Mouse (Mus musculus) left cerebral cortex, adult 11 months (tissue): ENCODE results near the gene Cmtm5.
"Not testable (repeated sequence)": the region's sequence is repeated elsewhere in the genome, so short reads cannot be mapped to it uniquely, and the experiment has no call there.

Experiments used
- DNase-seq: peaks from one replicate; pipeline ENCODE4 v3.0.0; 2022; ENCODE audit warnings: low spot score

Gene Cmtm5

DNA sequence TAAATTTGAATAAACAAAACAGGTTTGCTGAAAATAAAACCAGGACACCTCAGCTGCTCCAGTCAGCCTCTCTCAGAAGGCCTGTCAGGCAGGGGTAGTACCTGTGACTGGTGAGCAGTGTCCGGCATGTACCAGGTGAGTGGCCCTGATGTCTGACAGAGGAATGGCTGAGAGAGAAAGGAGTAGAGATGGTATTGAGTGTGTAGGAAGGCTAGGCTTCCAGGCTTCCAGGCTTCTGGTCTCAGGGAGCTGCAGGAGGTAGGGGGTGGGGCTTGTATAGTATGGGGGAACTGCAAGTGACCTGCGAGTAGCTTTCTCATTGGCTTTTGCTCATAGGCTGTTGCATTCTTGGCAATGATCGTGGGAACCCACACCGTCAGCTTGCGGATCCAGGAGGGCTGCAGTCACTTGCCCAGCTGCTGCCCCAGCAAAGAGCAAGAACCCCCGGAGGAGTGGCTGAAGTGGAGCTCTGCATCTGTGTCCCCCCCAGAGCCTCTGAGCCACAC lies 3.4 kb upstream of the Cmtm5 start, which contains the start of gene Il25:
Il25 (plus strand) TSS at position 51 of the 506 bp plus-strand sequence.
- no peak for DNase-seq

GRCm38 (mm10) chr14:54936831-54937160 lies 735 bp downstream of the Cmtm5 start:
- no peak for DNase-seq

DNA sequence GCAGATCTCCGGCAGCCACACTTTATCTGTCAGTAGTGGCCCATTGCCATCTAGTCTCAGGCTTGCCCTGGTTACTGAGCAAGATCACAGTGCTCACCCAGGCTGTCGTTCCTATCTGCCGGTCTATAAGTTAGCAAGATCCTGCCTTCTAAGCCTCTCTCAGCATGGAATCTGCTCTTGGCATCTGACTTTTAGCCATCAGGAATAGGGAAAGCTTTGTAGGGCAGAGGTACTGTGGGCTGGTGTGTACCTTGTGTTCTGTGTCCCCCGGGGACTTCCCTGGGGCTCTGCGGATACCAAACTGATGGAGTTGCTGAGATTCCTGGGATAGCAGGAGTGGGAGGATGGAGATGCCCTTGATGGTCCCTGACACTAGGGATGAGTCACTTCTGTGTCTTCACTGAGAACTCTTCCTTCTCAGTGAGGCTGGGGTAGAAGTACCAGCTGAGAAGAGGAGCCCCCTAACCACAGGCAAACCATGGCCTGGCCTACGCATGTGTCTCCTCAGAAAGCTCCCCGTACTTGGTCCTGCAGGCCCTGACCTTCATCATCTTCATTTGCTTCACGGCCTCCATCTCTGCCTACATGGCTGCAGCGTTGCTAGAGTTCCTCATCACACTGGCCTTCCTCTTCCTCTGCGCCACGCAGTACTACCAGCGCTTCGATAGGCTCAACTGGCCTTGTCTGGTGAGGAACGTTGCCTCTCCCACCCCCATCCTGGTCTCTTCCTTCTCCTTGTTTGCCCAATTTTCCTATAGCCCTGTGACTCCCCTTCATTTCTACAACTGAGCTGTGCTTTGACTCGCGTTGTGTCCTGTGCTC lies 1.5 kb downstream of the Cmtm5 start:
- DNase-seq = no peak

DNA sequence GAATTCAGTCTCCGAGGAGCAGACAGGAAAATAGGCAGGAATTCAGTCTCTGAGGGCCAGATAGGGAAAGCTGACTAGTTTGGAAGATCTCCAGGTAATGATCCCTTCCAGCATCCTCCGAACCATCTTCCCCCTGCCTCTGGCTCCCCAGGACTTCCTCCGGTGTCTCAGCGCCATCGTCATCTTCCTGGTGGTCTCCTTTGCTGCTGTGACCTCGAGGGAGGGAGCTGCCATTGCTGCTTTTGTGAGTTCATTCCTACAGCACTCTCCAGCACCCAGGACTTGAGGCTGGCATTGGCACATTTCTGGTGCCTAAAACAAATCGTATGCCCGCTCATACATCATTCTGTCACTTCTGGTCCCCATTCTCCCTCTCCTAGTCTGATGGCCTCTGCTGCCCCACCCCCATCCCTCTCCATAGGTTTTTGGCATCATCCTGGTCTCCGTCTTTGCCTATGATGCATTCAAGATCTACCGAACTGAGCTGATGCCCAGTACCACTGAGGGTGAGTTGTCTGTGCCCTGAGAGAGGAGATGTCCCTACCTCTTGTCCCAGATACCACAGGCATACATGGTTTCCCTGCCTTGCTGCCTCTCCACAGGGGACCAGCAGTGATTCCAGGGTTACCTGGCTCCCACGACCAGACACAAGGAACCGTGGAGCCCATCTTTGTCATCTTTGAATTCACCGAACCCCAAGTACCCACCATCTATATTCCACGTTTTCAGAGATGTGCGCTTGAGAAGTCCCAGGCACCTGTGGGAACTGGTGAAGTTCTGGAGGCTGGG lies 2.6 kb downstream of the Cmtm5 start:
- DNase-seq = no peak

DNA sequence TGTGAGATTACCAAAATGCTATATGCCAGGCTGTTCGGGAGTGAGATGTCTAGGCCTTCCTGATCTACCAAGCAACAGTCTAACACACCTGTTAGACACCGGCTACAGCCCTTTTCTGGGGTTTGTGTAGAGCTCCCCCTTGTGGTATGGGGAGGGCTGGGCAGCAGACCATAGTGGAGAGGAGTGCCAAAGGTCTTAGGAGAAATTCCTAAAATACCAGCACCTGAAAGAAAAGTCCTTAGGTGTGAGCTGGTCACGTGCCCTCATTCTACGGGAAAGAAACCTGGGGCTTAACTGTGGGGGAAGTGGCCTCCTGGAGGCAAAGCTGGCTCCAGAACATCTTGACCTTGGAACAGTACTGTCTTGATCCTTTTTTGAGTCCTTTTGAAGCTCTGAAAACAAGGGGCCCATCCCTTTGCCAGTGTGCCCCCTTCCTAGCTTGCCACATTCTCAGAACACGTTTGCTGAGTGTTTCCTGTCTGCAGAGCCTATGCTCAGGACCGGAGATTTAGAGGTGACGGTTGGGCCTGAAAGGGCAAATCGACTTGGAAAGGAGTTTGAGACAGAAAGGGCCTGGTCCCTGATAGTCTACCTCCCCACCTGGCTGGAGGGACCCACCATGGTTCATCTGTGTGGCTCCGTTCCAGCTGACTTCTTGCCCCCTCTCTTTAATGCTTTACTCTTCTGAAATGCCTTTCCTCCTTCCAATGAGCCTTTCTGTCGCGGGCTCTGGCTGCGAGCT lies 3.5 kb downstream of the Cmtm5 start:
- peak; percentile 44 for DNase-seq

GRCm38 (mm10) chr14:54940176-54940530 lies 4.1 kb downstream of the Cmtm5 start:
- no peak for DNase-seq

GRCm38 (mm10) chr14:54941024-54941978 lies 5.2 kb downstream of the Cmtm5 start:
- no peak for DNase-seq

DNA sequence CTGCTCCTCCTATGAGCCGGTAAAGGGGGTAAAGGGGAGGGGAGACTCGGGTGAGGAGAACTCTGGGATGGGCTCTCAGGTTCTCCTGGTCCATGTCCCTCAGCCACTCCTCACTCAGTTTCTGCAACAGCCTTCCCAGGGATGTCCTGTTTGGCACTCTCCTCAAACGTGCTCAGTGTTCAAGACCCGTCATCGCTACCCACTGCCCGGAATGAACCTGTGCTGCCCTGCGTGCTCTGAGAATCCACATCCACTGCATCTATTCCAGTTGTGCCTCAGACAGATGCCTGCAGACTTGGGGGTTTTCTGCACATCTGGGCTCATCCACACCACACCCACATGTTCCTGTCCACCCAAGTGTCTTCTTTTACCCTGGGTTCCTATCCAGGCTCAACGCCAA lies 6.4 kb downstream of the Cmtm5 start:
- DNase-seq = no peak

GRCm38 (mm10) chr14:54943971-54944370 lies 7.9 kb downstream of the Cmtm5 start:
- DNase-seq = no peak

GRCm38 (mm10) chr14:54944939-54945338 lies 8.9 kb downstream of the Cmtm5 start:
- no peak for DNase-seq

GRCm38 (mm10) chr14:54945975-54946704 lies 10.1 kb downstream of the Cmtm5 start:
- DNase-seq = no peak

GRCm38 (mm10) chr14:54947008-54947407 lies 10.9 kb downstream of the Cmtm5 start:
- not testable (repeated sequence) for DNase-seq

DNA sequence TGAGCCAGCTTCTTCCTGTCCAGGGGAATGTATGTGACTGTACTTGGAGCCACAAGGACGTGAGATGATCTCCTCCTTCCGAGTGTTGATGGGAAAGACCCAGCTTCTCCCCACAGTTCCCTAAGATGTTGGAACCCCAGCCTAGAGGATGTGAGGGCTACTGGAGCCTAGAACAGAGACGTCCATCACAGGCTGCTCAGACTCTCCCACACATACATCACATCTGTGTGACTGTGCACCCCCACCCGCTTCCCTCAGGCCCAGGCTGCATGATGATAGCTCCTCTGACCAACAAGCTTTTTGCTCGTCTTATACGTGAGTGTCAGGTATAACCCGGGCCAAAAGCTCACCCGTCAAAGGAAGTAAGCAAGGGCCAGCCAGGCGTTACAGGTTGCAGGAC lies 12.7 kb downstream of the Cmtm5 start:
- no peak for DNase-seq

GRCm38 (mm10) chr14:54950493-54950892 lies 14.4 kb downstream of the Cmtm5 start:
- DNase-seq = no peak

GRCm38 (mm10) chr14:54951587-54951986 lies 15.5 kb downstream of the Cmtm5 start:
- no peak for DNase-seq

DNA sequence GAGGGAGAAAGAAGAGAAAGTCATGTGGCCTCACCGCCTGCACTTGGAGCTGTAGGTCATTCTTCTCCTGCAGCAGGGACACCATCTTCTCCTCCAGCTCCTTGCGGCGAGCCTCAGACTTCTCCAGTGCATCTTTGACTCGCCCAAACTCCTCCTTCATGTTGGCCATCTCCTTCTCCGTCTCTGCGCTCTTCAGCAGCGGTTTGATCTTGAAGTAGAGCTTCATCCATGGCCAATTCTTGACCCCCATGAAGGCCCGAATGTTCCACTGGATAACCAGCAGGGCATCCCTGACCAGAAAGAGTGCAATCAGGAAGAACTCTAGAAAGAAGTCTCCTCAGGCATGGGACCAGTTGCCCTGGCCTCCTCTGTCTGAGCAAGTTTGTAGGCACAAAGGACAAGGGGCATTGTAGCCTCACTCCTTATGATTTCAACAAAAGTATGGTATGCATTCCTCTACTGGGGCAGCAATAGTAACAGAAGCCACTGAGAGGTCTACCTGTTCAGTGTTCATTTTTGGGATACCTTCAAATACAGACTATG lies 17.7 kb downstream of the Cmtm5 start:
- DNase-seq = no peak

DNA sequence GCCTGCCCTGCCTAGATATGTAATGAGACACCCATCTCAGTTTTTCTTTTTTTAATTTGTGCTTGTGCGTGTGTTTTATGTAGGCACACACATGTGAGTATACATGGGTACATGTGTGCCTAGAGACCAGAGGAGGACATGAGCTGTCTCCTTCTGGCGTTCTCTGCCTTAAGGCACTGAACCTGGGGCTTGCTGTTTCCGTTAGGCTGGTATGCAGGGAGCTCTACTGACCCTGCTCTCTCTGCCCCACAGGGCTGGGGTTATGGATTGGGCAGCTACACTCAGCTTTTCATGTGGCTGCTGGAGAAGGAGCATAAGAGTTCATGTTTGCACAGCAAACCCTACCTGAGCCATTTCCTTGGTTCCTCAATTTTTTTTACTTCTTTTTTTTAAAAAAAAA lies 18.4 kb downstream of the Cmtm5 start:
- no peak for DNase-seq

DNA sequence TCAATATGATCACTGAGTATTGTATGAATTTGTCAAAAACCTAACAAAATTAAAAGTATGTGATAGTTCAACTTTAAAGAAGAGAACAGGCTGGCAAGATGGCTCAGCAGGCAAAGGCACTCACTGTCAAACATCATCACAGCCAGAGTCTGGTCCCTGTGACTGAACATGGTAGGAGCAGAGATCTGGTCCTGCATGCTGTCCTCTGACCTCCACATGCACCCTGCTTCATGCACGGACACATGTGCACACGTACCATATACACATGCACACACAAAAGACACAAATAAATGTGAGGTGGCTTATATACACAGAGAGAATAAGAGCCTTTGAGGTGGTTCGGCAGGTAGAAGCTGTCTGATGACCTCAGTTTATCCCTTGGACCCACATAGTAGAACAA lies 19.4 kb downstream of the Cmtm5 start:
- DNase-seq = no peak

GRCm38 (mm10) chr14:54956533-54956932 lies 20.5 kb downstream of the Cmtm5 start:
- DNase-seq = no peak

DNA sequence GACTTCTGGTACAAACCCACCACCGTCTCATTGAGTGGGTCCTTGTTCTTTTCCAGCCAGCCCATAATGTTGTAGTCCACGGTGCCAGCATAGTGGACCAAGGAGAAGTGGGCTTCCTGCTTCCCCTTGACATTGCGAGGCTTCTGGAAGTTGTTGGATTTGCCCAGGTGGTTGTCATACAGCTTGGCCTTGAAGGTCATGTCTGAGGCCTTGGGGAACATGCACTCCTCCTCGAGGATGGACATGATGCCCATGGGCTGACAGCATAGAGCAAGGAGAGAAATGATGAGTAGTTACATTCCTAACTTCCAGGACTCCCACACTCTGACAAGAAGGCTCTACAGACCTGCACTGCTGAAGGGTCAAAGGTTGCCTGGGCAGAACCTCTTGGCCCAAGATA lies 22.4 kb downstream of the Cmtm5 start:
- DNase-seq = no peak
